Mouse (Mus musculus): ENCODE results near the gene Rgs14. TPM values are rescaled to one million over a fixed set of nuclear protein-coding genes. Genes with fewer than 3 reads are reported as not detected.

Gene Rgs14
- polyA plus RNA-seq, 1 experiment from 2014 or later, result 0.72 TPM

DNA sequence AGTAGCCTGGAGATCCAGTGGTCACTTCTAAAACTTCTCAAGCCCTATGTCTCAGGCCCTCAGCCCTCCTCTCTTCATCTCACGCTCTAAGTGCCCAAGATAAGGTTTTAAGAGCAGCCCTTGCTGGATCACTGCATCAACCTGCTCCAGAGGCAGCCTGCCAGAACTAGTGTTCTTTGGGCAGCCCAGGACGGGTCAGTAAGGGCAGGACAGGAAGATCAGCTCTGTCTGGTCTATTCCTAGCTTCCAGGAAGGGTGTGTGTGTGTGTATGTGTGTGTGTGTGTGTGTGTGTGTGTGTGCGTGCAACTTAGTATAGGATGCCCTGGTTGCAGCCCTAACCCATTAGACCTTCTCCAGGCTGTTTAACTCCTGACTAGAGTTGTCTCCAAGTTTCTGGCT, 702 bp downstream of the Rgs14 start:
- Histone ChIP-seq H3K4me3 (ENCODE audit: low read depth, low read length) (no peak overlapping the region), H3K9me3 (ENCODE audit: control insufficient read depth, low read length) (no peaks in the 10 kb centered on the region), H3K27ac (ENCODE audit: low read depth, low read length) (no peak overlapping the region), H3K9ac (ENCODE audit: low read length) (no peak overlapping the region), H3K27me3 (ENCODE audit: control insufficient read depth, insufficient read depth, low read length) (no peaks in the 10 kb centered on the region), H3K4me1 (ENCODE audit: control insufficient read depth, insufficient read depth, low read length) (no peaks in the 10 kb centered on the region), H3K36me3 (ENCODE audit: control insufficient read depth, insufficient read depth, low read length) (no peaks in the 10 kb centered on the region), H3K4me2 (no peak overlapping the region)
- 64% methylated on average over 3 of the region's 3 CpGs for WGBS
- DNase-seq (ENCODE audit: low spot score, missing footprints) (no peak), ATAC-seq (ENCODE audit: low FRiP score) (no peak)

- Histone ChIP-seq H3K27me3 (ENCODE audit: control insufficient read depth, insufficient read depth, low read length) (no peaks in the 10 kb centered on the region), H3K4me3 (ENCODE audit: low read depth, low read length) (no peak overlapping the region), H3K36me3 (ENCODE audit: control insufficient read depth, insufficient read depth, low read length) (no peaks in the 10 kb centered on the region), H3K9me3 (ENCODE audit: control insufficient read depth, low read length) (no peaks in the 10 kb centered on the region), H3K27ac (ENCODE audit: low read depth, low read length) (no peak overlapping the region), H3K4me1 (ENCODE audit: control insufficient read depth, insufficient read depth, low read length) (no peaks in the 10 kb centered on the region), H3K4me2 (no peak overlapping the region), H3K9ac (ENCODE audit: low read length) (no peak overlapping the region)
- ATAC-seq (ENCODE audit: low FRiP score) (no peak), DNase-seq (ENCODE audit: low spot score, missing footprints) (no peak)
- 79% methylated on average over 8 of the region's 8 CpGs for WGBS
Observed at GRCm38 (mm10) chr13:55371007-55371681, 1.6 kb downstream of the Rgs14 start.

DNA sequence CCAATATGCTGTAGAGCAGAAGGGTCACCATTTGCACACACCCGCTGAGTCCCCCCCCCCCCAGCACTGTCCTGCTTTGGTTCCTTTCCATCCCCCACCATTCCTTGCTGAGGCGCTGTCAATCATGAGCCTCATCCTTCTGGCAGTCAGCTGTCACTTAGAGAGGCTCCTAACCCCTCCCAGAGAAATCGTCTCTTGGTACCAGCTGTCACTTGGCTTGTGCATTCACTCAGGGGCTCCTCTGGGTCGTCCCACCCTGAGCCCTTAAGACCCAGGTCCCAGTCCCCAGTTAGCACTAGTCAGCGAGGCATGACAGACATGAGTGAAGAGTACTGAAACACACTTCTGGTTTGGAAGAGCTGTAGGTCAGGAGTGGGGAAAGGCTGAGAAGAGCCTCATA, 2.2 kb downstream of the Rgs14 start:
- Histone ChIP-seq H3K27ac (ENCODE audit: low read depth, low read length) (no peak overlapping the region), H3K36me3 (ENCODE audit: control insufficient read depth, insufficient read depth, low read length) (no peaks in the 10 kb centered on the region), H3K9me3 (ENCODE audit: control insufficient read depth, low read length) (no peaks in the 10 kb centered on the region), H3K9ac (ENCODE audit: low read length) (no peak overlapping the region), H3K4me3 (ENCODE audit: low read depth, low read length) (no peak overlapping the region), H3K4me2 (no peak overlapping the region), H3K27me3 (ENCODE audit: control insufficient read depth, insufficient read depth, low read length) (no peaks in the 10 kb centered on the region), H3K4me1 (ENCODE audit: control insufficient read depth, insufficient read depth, low read length) (no peaks in the 10 kb centered on the region)
- DNase-seq (ENCODE audit: low spot score, missing footprints) (no peak), ATAC-seq (ENCODE audit: low FRiP score) (no peak)
- WGBS, result 64% methylated on average over 4 of the region's 5 CpGs

GRCm38 (mm10) chr13:55374206-55374924, 4.8 kb downstream of the Rgs14 start:
- Histone ChIP-seq H3K4me1 (ENCODE audit: control insufficient read depth, insufficient read depth, low read length) (no peaks in the 10 kb centered on the region), H3K4me3 (ENCODE audit: low read depth, low read length) (no peak overlapping the region), H3K27ac (ENCODE audit: low read depth, low read length) (no peak overlapping the region), H3K27me3 (ENCODE audit: control insufficient read depth, insufficient read depth, low read length) (peaks cover 16% of the 10 kb centered on the region), H3K9me3 (ENCODE audit: control insufficient read depth, low read length) (no peaks in the 10 kb centered on the region), H3K36me3 (ENCODE audit: control insufficient read depth, insufficient read depth, low read length) (no peaks in the 10 kb centered on the region), H3K4me2 (no peak overlapping the region), H3K9ac (ENCODE audit: low read length) (no peak overlapping the region)
- 66% methylated on average over 6 of the region's 6 CpGs for WGBS
- DNase-seq (ENCODE audit: low spot score, missing footprints) (no peak), ATAC-seq (ENCODE audit: low FRiP score) (no peak)

DNA sequence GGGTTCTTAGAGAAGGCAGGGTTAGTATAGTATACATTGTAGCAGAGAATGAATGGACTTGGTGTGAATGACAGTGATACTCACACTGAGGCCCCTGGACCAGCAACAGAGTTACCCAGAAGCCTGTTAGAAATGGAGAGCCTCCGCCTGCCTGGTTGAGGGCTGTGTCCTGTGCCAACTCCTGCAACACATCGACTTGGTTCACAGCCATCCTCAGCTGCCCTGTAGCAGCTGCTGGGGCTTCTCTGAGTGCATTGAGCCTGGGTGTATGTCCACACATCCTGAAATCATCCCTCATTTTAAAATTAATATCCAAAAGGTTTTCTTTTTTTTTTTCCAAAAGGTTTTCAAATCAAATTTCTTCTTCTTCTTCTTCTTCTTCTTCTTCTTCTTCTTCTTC, 6.3 kb downstream of the Rgs14 start:
- Histone ChIP-seq H3K27me3 (ENCODE audit: control insufficient read depth, insufficient read depth, low read length) (peaks cover 27% of the 10 kb centered on the region), H3K9me3 (ENCODE audit: control insufficient read depth, low read length) (no peaks in the 10 kb centered on the region), H3K9ac (ENCODE audit: low read length) (no peak overlapping the region), H3K4me2 (no peak overlapping the region), H3K27ac (ENCODE audit: low read depth, low read length) (no peak overlapping the region), H3K36me3 (ENCODE audit: control insufficient read depth, insufficient read depth, low read length) (no peaks in the 10 kb centered on the region), H3K4me3 (ENCODE audit: low read depth, low read length) (no peak overlapping the region), H3K4me1 (ENCODE audit: control insufficient read depth, insufficient read depth, low read length) (no peaks in the 10 kb centered on the region)
- no peak for DNase-seq (ENCODE audit: low spot score, missing footprints)
- ATAC-seq (ENCODE audit: low FRiP score), result no peak
- 82% methylated on average over 2 of the region's 2 CpGs for WGBS

DNA sequence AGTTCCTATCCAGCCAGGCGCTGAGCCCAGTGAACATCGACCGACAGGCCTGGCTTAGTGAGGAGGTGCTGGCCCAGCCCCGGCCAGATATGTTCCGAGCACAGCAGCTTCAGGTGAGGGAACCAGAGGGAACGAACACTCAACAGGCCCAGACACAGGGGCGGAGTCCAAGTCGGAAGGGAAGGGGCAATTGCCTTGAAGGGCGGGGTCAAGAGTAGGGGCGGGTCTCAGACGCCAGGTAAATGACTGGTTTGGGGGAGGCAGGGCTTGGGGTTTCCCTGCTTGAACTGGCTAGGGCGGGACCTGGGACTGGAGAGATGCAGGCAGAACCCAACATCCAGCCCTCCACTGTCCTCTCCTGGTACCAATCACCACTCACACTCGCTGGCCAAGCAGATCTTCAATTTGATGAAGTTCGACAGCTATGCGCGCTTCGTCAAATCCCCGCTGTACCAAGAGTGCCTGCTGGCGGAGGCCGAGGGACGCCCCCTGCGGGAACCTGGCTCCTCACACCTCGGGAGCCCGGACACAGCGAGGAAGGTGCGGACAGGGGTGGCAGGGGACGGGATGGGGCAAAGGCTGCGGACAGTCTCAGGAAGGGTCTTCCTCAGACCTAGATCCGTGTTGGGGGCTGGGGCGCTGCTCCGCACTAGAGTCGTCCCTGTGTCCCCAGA, 9.5 kb downstream of the Rgs14 start:
- Histone ChIP-seq H3K36me3 (ENCODE audit: control insufficient read depth, insufficient read depth, low read length) (no peaks in the 10 kb centered on the region), H3K9me3 (ENCODE audit: control insufficient read depth, low read length) (no peaks in the 10 kb centered on the region), H3K27ac (ENCODE audit: low read depth, low read length) (no peak overlapping the region), H3K4me3 (ENCODE audit: low read depth, low read length) (no peak overlapping the region), H3K4me2 (no peak overlapping the region), H3K27me3 (ENCODE audit: control insufficient read depth, insufficient read depth, low read length) (peaks cover 28% of the 10 kb centered on the region), H3K9ac (ENCODE audit: low read length) (no peak overlapping the region), H3K4me1 (ENCODE audit: control insufficient read depth, insufficient read depth, low read length) (no peaks in the 10 kb centered on the region)
- ATAC-seq (ENCODE audit: low FRiP score) (no peak), DNase-seq (ENCODE audit: low spot score, missing footprints) (no peak)
- WGBS, result 7% methylated on average over 32 of the region's 32 CpGs

DNA sequence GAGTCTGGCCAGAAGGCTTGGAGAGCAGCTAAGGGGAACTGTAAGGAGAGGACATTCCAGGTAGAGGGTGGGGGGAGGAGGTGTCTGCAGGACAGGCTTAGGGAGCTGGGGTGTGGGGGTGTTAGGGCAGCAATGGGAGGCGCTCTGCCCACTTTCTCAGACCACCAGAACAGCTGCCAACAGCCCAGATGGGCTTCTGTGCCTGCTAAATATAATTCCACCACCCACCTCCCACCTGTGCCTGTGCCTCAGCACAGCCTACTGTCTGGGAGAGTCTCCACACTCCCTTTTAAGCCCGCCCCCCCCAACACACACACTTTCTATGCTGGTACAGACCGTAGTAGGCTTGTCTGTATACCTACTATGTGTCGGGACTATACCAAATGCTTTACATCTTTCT, 12.3 kb downstream of the Rgs14 start:
- DNase-seq (ENCODE audit: low spot score, missing footprints), result no peak
- no peak overlapping the region for H3K9ac ChIP-seq (ENCODE audit: low read length)
- no peaks in the 10 kb centered on the region for H3K36me3 ChIP-seq (ENCODE audit: control insufficient read depth, insufficient read depth, low read length)
- no peak overlapping the region for H3K4me3 ChIP-seq (ENCODE audit: low read depth, low read length)
- no peak overlapping the region for H3K27ac ChIP-seq (ENCODE audit: low read depth, low read length)
- peaks cover 28% of the 10 kb centered on the region for H3K27me3 ChIP-seq (ENCODE audit: control insufficient read depth, insufficient read depth, low read length)
- 77% methylated on average over 4 of the region's 4 CpGs for WGBS
- H3K9me3 ChIP-seq (ENCODE audit: control insufficient read depth, low read length), result no peaks in the 10 kb centered on the region
- ATAC-seq (ENCODE audit: low FRiP score), result no peak
- H3K4me2 ChIP-seq, result no peak overlapping the region
- H3K4me1 ChIP-seq (ENCODE audit: control insufficient read depth, insufficient read depth, low read length), result no peaks in the 10 kb centered on the region

DNA sequence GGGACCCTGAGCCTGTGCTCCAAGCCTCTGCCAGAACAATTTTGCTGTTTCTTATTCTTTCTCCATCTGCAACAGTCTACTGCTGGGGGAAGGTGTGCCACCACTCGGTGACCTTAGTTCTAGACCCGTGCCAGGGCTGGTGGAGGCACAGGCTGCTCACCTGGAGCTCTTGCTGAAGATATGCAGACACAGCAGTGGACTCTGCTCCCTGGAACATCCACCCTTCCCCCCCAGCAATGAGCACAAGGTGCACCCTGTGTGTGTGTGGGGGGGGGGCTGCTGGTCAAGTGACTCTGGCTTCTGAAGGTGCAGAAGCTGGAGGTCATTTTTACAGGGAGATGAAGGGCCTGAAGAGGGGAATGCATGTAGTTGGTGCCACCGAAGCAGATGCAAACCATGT, 21.1 kb downstream of the Rgs14 start:
- H3K4me3 ChIP-seq (ENCODE audit: low read depth, low read length), result no peak overlapping the region
- ATAC-seq (ENCODE audit: low FRiP score), result no peak
- 81% methylated on average over 3 of the region's 3 CpGs for WGBS
- H3K9ac ChIP-seq (ENCODE audit: low read length), result no peak overlapping the region
- no peak overlapping the region for H3K4me2 ChIP-seq
- H3K27ac ChIP-seq (ENCODE audit: low read depth, low read length), result no peak overlapping the region
- peak; percentile 35 for DNase-seq (ENCODE audit: low spot score, missing footprints)
- H3K4me1 ChIP-seq (ENCODE audit: control insufficient read depth, insufficient read depth, low read length), result no peaks in the 10 kb centered on the region
- H3K9me3 ChIP-seq (ENCODE audit: control insufficient read depth, low read length), result no peaks in the 10 kb centered on the region
- no peaks in the 10 kb centered on the region for H3K36me3 ChIP-seq (ENCODE audit: control insufficient read depth, insufficient read depth, low read length)
- H3K27me3 ChIP-seq (ENCODE audit: control insufficient read depth, insufficient read depth, low read length), result no peaks in the 10 kb centered on the region

DNA sequence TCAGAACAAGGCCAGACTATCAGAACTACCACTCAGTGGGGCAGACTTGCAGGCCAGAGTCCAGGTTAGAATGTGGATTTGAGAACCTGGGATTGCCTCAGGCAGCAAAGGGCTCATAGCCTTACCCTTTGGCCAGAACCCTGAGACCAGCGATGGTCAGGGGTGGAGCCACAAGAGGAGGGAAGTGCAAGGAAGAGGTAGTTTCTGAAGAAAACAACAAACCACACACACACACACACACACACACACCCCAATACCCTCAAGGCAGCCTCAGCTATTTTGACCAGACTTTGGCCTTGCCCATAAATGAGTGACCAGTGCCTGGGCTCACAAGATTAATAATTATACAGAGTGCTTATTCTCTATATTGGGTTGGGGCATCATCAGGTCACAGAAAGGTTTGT, 22.1 kb downstream of the Rgs14 start:
- Histone ChIP-seq H3K27me3 (ENCODE audit: control insufficient read depth, insufficient read depth, low read length) (no peaks in the 10 kb centered on the region), H3K27ac (ENCODE audit: low read depth, low read length) (no peak overlapping the region), H3K4me2 (no peak overlapping the region), H3K4me1 (ENCODE audit: control insufficient read depth, insufficient read depth, low read length) (no peaks in the 10 kb centered on the region), H3K4me3 (ENCODE audit: low read depth, low read length) (no peak overlapping the region), H3K9me3 (ENCODE audit: control insufficient read depth, low read length) (no peaks in the 10 kb centered on the region), H3K36me3 (ENCODE audit: control insufficient read depth, insufficient read depth, low read length) (no peaks in the 10 kb centered on the region), H3K9ac (ENCODE audit: low read length) (no peak overlapping the region)
- no peak for ATAC-seq (ENCODE audit: low FRiP score)
- 73% methylated on average over 1 of the region's 1 CpGs for WGBS
- no peak for DNase-seq (ENCODE audit: low spot score, missing footprints)

Measured in midbrain, embryonic 11.5 days (tissue).